Mouse (Mus musculus) forebrain, embryonic 12.5 days (tissue): ENCODE data around the gene Cacna2d3. TPM values are rescaled to one million over a fixed set of nuclear protein-coding genes. Genes with fewer than 3 reads are reported as not detected.

Source experiments
- ATAC-seq: fragments of 200-750 bp; cut with Nextera tagmentation; 2 replicates; pipeline ENCODE4 v1.8.0; 2017; ENCODE audit warnings: moderate TSS enrichment; ENCODE audit not compliant: low FRiP score
- H3K27ac ChIP-seq: fragments of 300-500 bp; sonication (generic); 2 replicates; pipeline ENCODE4 v1.5.1; 2016; ENCODE audit warnings: mild to moderate bottlenecking
- H3K27me3 ChIP-seq: fragments of 300-500 bp; sonication (generic); 2 replicates; pipeline ENCODE4 v1.6.1; 2016; ENCODE audit warnings: mild to moderate bottlenecking
- H3K36me3 ChIP-seq: fragments of 300-500 bp; sonication (generic); replicated peaks from 2 replicates; pipeline ENCODE4 v1.6.1; 2016; ENCODE audit warnings: mild to moderate bottlenecking
- H3K4me1 ChIP-seq: fragments of 300-500 bp; sonication (generic); 2 replicates; pipeline ENCODE4 v1.6.1; 2016
- H3K4me2 ChIP-seq: fragments of 300-500 bp; sonication (generic); 2 replicates; pipeline ENCODE4 v1.6.1; 2016; ENCODE audit warnings: mild to moderate bottlenecking, moderate library complexity
- H3K4me3 ChIP-seq: fragments of 300-500 bp; sonication (generic); replicated peaks from 2 replicates; pipeline ENCODE4 v1.5.1; 2016; ENCODE audit warnings: mild to moderate bottlenecking
- H3K9ac ChIP-seq: fragments of 300-500 bp; sonication (generic); 2 replicates; pipeline ENCODE4 v1.6.1; 2016; ENCODE audit warnings: mild to moderate bottlenecking
- H3K9me3 ChIP-seq: fragments of 300-500 bp; sonication (generic); 2 replicates; pipeline ENCODE4 v1.6.1; 2016
- WGBS: fragments of 180-500 bp; shearing (Covaris S2); methylation state at CpG from one replicate; pipeline ENCODE4 v1.1.7; 2016; 5-methylcytosine and 5-hydroxymethylcytosine counted together
- polyA plus RNA-seq: library from polyadenylated mRNA; unstranded; fragments of >200 nt; fragmentation: Nextera tagmentation; extraction: Ambion mirVana; gene quantifications from 2 replicates; pipeline ENCODE4 v1.2.1, GENCODE M21; 2016

Gene Cacna2d3
- polyA plus RNA-seq, 1 experiment from 2014 or later, result 15.3 TPM

GRCm38 (mm10) chr14:29403849-29404808 is 317.5 kb downstream of the Cacna2d3 start:
- Histone ChIP-seq H3K27me3 (peaks cover 7% of the 10 kb centered on the region; the same call in 1 of the 2 replicates), H3K4me1 (0 out of 2 replicates have a peak, but pooled peaks cover 9% of the 10 kb centered on the region), H3K27ac (no peak overlapping the region), H3K36me3 (no peaks in the 10 kb centered on the region), H3K4me3 (no peak overlapping the region), H3K9ac (no peak overlapping the region), H3K9me3 (no peaks in the 10 kb centered on the region), H3K4me2 (no peak overlapping the region)
- WGBS, result 85% methylated on average over 8 of the region's 8 CpGs
- ATAC-seq, result no peak

- Histone ChIP-seq H3K4me3 (no peak overlapping the region), H3K4me2 (no peak overlapping the region), H3K36me3 (no peaks in the 10 kb centered on the region), H3K4me1 (0 out of 2 replicates have a peak, but pooled peaks cover 9% of the 10 kb centered on the region), H3K9me3 (no peaks in the 10 kb centered on the region), H3K27ac (no peak overlapping the region), H3K27me3 (peaks cover 7% of the 10 kb centered on the region; the same call in 1 of the 2 replicates), H3K9ac (no peak overlapping the region)
- 62% methylated on average over 8 of the region's 8 CpGs for WGBS
- ATAC-seq, result no peak
These were observed 319.2 kb downstream of the Cacna2d3 start for GRCm38 (mm10) chr14:29402471-29402870.

- no peak overlapping the region for H3K27ac ChIP-seq
- 87% methylated on average over 8 of the region's 8 CpGs for WGBS
- H3K4me1 ChIP-seq, result no peaks in the 10 kb centered on the region
- no peaks in the 10 kb centered on the region for H3K36me3 ChIP-seq
- no peaks in the 10 kb centered on the region for H3K27me3 ChIP-seq
- H3K9ac ChIP-seq, result no peak overlapping the region
- no peak overlapping the region for H3K4me3 ChIP-seq
- H3K9me3 ChIP-seq, result no peaks in the 10 kb centered on the region
- ATAC-seq, result no peak
- no peak overlapping the region for H3K4me2 ChIP-seq
These were observed 327.9 kb downstream of the Cacna2d3 start for GRCm38 (mm10) chr14:29393786-29394185.

DNA sequence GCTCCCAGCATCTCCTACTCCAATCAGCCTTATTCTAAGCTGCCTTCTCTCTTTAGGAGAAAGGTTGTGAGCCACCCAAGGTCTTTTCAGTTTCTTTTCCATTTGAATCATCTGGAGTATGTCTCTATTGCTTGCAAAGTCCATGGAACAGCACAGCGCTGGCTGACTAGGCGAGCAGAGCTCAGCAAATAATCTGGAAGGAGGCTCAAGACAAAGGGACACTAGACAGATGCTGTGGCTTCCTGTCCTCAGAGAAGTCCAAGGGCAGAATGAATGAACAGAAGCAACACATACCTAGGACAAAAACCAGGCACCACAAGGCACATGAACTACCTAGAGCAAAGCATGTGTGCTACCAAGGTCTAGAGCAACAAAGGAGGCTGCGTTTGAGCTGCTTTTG is 328.8 kb downstream of the Cacna2d3 start:
- H3K27ac ChIP-seq, result no peak overlapping the region
- ATAC-seq, result no peak
- no peaks in the 10 kb centered on the region for H3K4me1 ChIP-seq
- no peaks in the 10 kb centered on the region for H3K27me3 ChIP-seq
- H3K36me3 ChIP-seq, result no peaks in the 10 kb centered on the region
- H3K4me3 ChIP-seq, result no peak overlapping the region
- no peak overlapping the region for H3K9ac ChIP-seq
- H3K9me3 ChIP-seq, result no peaks in the 10 kb centered on the region
- 89% methylated on average over 3 of the region's 3 CpGs for WGBS
- H3K4me2 ChIP-seq, result no peak overlapping the region

- no peaks in the 10 kb centered on the region for H3K9me3 ChIP-seq
- no peaks in the 10 kb centered on the region for H3K27me3 ChIP-seq
- H3K9ac ChIP-seq, result no peak overlapping the region
- no peaks in the 10 kb centered on the region for H3K36me3 ChIP-seq
- ATAC-seq, result no peak
- H3K27ac ChIP-seq, result no peak overlapping the region
- H3K4me3 ChIP-seq, result no peak overlapping the region
- H3K4me1 ChIP-seq, result no peaks in the 10 kb centered on the region
- 78% methylated on average over 2 of the region's 2 CpGs for WGBS
- no peak overlapping the region for H3K4me2 ChIP-seq
These were observed 330.2 kb downstream of the Cacna2d3 start for GRCm38 (mm10) chr14:29391489-29391888.

- Histone ChIP-seq H3K27ac (no peak overlapping the region), H3K4me2 (no peak overlapping the region), H3K36me3 (no peaks in the 10 kb centered on the region), H3K9ac (no peak overlapping the region), H3K4me1 (no peaks in the 10 kb centered on the region), H3K27me3 (no peaks in the 10 kb centered on the region), H3K4me3 (no peak overlapping the region), H3K9me3 (no peaks in the 10 kb centered on the region)
- WGBS, result 86% methylated on average over 3 of the region's 3 CpGs
- ATAC-seq, result no peak
These were observed 333.9 kb downstream of the Cacna2d3 start for GRCm38 (mm10) chr14:29387761-29388160.

- no peak overlapping the region for H3K9ac ChIP-seq
These were observed 336.2 kb downstream of the Cacna2d3 start for GRCm38 (mm10) chr14:29385500-29385899.

DNA sequence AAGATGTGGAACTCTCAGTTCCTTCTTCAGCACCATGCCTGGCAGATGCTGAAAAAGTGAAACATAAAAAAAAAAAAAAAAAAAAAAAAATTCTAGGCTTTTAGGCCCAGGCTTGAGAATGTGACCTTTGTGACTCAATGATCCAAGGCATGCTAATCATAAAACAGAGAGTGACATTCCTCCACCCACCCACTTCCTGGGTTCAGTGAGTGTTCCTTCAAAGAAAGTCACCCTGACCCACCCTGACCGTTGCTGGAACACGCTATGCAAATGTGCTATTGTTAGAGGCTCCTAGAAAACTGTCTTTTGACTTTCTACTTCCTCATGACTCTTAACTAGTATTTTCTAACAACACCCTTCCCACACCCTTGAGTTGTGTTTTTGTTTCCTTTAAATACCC is 338.9 kb downstream of the Cacna2d3 start:
- no peak overlapping the region for H3K9ac ChIP-seq
- no peaks in the 10 kb centered on the region for H3K36me3 ChIP-seq
- ATAC-seq, result no peak
- no peaks in the 10 kb centered on the region for H3K9me3 ChIP-seq
- H3K27ac ChIP-seq, result no peak overlapping the region
- no peak overlapping the region for H3K4me3 ChIP-seq
- H3K27me3 ChIP-seq, result no peaks in the 10 kb centered on the region
- no peaks in the 10 kb centered on the region for H3K4me1 ChIP-seq
- H3K4me2 ChIP-seq, result no peak overlapping the region
- 96% methylated on average over 2 of the region's 2 CpGs for WGBS

More at GRCm38 (mm10) chr14:29385500-29385899, 336.2 kb downstream of the Cacna2d3 start:
- no peak overlapping the region for H3K4me2 ChIP-seq
- no peak for ATAC-seq
- no peaks in the 10 kb centered on the region for H3K4me1 ChIP-seq
- no peak overlapping the region for H3K4me3 ChIP-seq
- H3K27ac ChIP-seq, result no peak overlapping the region
- H3K36me3 ChIP-seq, result no peaks in the 10 kb centered on the region
- no peaks in the 10 kb centered on the region for H3K9me3 ChIP-seq
- no peaks in the 10 kb centered on the region for H3K27me3 ChIP-seq

GRCm38 (mm10) chr14:29366911-29367310 is 354.8 kb downstream of the Cacna2d3 start:
- no peak for ATAC-seq
- no peak overlapping the region for H3K4me2 ChIP-seq
- H3K27me3 ChIP-seq, result no peaks in the 10 kb centered on the region
- no peaks in the 10 kb centered on the region for H3K4me1 ChIP-seq
- no peaks in the 10 kb centered on the region for H3K36me3 ChIP-seq
- 91% methylated on average over 5 of the region's 5 CpGs for WGBS
- H3K4me3 ChIP-seq, result no peak overlapping the region
- H3K9me3 ChIP-seq, result no peaks in the 10 kb centered on the region
- H3K9ac ChIP-seq, result no peak overlapping the region
- H3K27ac ChIP-seq, result no peak overlapping the region

DNA sequence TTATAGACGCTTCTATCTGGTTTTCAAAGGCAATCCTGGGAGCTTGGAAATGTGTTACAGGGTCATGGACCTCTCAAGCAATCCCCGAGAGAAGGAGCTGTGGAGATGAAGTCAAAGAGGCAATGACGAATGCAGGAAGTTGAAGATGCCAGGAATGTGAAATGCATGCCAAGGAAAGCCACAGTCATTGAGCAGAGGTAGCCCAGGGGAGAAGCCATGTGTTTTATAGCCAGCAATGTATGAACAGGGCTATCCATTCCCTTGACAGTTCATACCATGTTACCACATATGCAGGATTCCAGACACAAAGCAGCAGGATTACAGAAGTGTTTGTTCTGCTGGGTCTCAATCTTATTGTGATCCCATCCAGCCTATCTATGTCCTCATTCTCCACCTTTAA is 359.2 kb downstream of the Cacna2d3 start:
- no peak for ATAC-seq
- H3K27ac ChIP-seq, result no peak overlapping the region
- no peaks in the 10 kb centered on the region for H3K27me3 ChIP-seq
- H3K4me1 ChIP-seq, result no peaks in the 10 kb centered on the region
- no peak overlapping the region for H3K4me3 ChIP-seq
- 77% methylated on average over 3 of the region's 3 CpGs for WGBS
- H3K4me2 ChIP-seq, result no peak overlapping the region
- no peaks in the 10 kb centered on the region for H3K9me3 ChIP-seq
- H3K36me3 ChIP-seq, result no peaks in the 10 kb centered on the region
- H3K9ac ChIP-seq, result no peak overlapping the region

DNA sequence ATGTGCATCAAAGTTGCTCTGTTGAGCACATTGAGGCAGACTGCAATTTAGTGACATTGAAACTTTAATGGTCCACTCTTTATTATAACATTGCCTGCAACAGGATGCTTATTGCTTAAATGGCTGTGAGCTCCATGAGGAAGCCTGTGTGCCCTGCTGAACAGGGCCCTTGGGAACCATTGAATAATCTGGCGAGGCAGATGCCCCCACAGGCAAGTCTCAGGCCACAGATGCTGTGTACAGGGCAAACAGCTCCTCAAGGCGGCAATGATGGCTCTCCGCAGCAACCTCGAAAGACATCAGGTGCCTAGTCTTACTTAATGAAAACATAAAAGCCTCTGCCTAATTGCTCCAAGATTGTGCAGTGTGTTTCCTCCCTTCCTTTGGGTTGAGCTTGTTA is 371.0 kb downstream of the Cacna2d3 start:
- Histone ChIP-seq H3K4me1 (no peaks in the 10 kb centered on the region), H3K4me3 (no peak overlapping the region), H3K4me2 (no peak overlapping the region), H3K27me3 (no peaks in the 10 kb centered on the region), H3K27ac (no peak overlapping the region), H3K36me3 (no peaks in the 10 kb centered on the region), H3K9me3 (no peaks in the 10 kb centered on the region), H3K9ac (no peak overlapping the region)
- WGBS, result 59% methylated on average over 4 of the region's 4 CpGs
- no peak for ATAC-seq

- Histone ChIP-seq H3K27ac (peak overlapping the region; percentile 63; the same call in 1 of the 2 replicates), H3K9me3 (no peaks in the 10 kb centered on the region), H3K36me3 (no peaks in the 10 kb centered on the region), H3K4me2 (no peak overlapping the region), H3K27me3 (no peaks in the 10 kb centered on the region), H3K4me3 (no peak overlapping the region), H3K9ac (no peak overlapping the region), H3K4me1 (peaks cover 12% of the 10 kb centered on the region)
- WGBS, result 92% methylated on average over 6 of the region's 6 CpGs
- no peak for ATAC-seq
These were observed 380.1 kb downstream of the Cacna2d3 start for GRCm38 (mm10) chr14:29341581-29341980.

DNA sequence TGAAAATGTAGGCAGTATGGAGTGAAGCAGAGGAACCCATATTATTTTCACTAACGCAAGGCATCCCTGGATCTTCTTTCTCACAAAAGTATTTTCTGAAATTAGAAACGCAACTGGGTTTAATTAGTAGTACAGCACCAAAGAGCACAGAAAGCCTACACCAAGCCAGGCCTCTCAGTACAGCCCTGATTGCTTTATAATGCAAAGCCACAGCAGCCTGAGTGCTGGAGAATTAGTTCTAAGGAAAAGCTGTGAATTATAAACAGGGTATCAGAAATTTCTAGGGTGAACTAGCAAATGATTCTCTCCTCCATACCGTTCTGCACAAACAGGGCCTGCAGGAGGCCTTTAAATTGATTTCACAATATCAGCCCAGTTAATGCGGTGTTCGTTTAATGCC is 380.9 kb downstream of the Cacna2d3 start:
- H3K4me3 ChIP-seq, result no peak overlapping the region
- H3K4me2 ChIP-seq, result no peak overlapping the region
- no peak overlapping the region for H3K9ac ChIP-seq
- H3K27me3 ChIP-seq, result no peaks in the 10 kb centered on the region
- 15% methylated on average over 5 of the region's 5 CpGs for WGBS
- H3K27ac ChIP-seq, result peak overlapping the region; percentile 66
- no peaks in the 10 kb centered on the region for H3K36me3 ChIP-seq
- H3K9me3 ChIP-seq, result no peaks in the 10 kb centered on the region
- H3K4me1 ChIP-seq, result peaks cover 12% of the 10 kb centered on the region
- ATAC-seq, result peak; percentile 30; the same call in 1 of the 2 replicates
